Mouse (Mus musculus) kidney, postnatal 0 days (tissue): ENCODE data around the gene Sulf2. TPM values are rescaled to one million over a fixed set of nuclear protein-coding genes. Genes with fewer than 3 reads are reported as not detected.

ENCODE experiments used
- ATAC-seq: fragments of 200-750 bp; cut with Nextera tagmentation; replicated peaks from 2 replicates; pipeline ENCODE4 v1.8.0; 2017; ENCODE audit warnings: low read depth, moderate number of reproducible peaks, moderate TSS enrichment, moderate library complexity; ENCODE audit not compliant: low FRiP score
- DNase-seq: peaks from one replicate; pipeline ENCODE4 v3.0.0-alpha.2; 2016; ENCODE audit warnings: low spot score
- H3K27ac ChIP-seq: fragments of 300-500 bp; sonication (generic); 2 replicates; pipeline ENCODE4 v1.5.1; 2014; ENCODE audit warnings: mild to moderate bottlenecking
- H3K27me3 ChIP-seq: fragments of 300-500 bp; sonication (generic); 2 replicates; pipeline ENCODE4 v1.6.1; 2014; ENCODE audit warnings: low read length, mixed read lengths; ENCODE audit not compliant: insufficient read depth
- H3K36me3 ChIP-seq: fragments of 300-500 bp; sonication (generic); 2 replicates; pipeline ENCODE4 v1.6.1; 2014; ENCODE audit warnings: low read length, mixed read lengths; ENCODE audit not compliant: insufficient read depth
- H3K4me1 ChIP-seq: fragments of 300-500 bp; sonication (generic); replicated peaks from 2 replicates; pipeline ENCODE4 v1.6.1; 2014; ENCODE audit warnings: antibody characterized with exemption, low read length, mixed read lengths; ENCODE audit not compliant: insufficient read depth
- H3K4me2 ChIP-seq: fragments of 300-500 bp; sonication (generic); 2 replicates; pipeline ENCODE4 v1.6.1; 2014; ENCODE audit warnings: mild to moderate bottlenecking, low read length, moderate library complexity, mixed read lengths
- H3K4me3 ChIP-seq: fragments of 300-500 bp; sonication (generic); replicated peaks from 2 replicates; pipeline ENCODE4 v1.5.1; 2014; ENCODE audit warnings: low read depth, low read length
- H3K9ac ChIP-seq: fragments of 300-500 bp; sonication (generic); 2 replicates; pipeline ENCODE4 v1.6.1; 2014; ENCODE audit warnings: low read depth, low read length
- H3K9me3 ChIP-seq: fragments of 300-500 bp; sonication (generic); replicated peaks from 2 replicates; pipeline ENCODE4 v1.6.1; 2016; ENCODE audit warnings: low read length, inconsistent platforms, mixed read lengths
- CTCF ChIP-seq: IDR thresholded peaks from 2 replicates; pipeline ENCODE4 v1.5.1; 2016; ENCODE audit warnings: antibody characterized with exemption, low read depth, mild to moderate bottlenecking, moderate library complexity
- WGBS: fragments of 180-500 bp; shearing (Covaris S2); extraction: QIAGEN DNeasy Blood & Tissue Kit; methylation state at CpG from one replicate; pipeline ENCODE4 v1.1.7; 2014; 5-methylcytosine and 5-hydroxymethylcytosine counted together
- polyA plus RNA-seq: library from polyadenylated mRNA; unstranded; fragments of >200 nt; fragmentation: Nextera tagmentation; extraction: Ambion mirVana; gene quantifications from 2 replicates; pipeline ENCODE4 v1.2.1, GENCODE M21; 2015

Gene Sulf2
- polyA plus RNA-seq, 1 experiment from 2014 or later = 45.1 TPM

GRCm38 (mm10) chr2:166152734-166153398 is 2.6 kb downstream of the Sulf2 start:
- Histone ChIP-seq H3K27me3 (no peaks in the 10 kb centered on the region), H3K4me2 (peak overlapping the region; percentile 97), H3K9ac (0 out of 2 replicates have a peak overlapping the region, but pooled peaks have one; percentile 85), H3K4me3 (no peak overlapping the region), H3K4me1 (peaks cover 27% of the 10 kb centered on the region), H3K9me3 (no peaks in the 10 kb centered on the region), H3K36me3 (no peaks in the 10 kb centered on the region), H3K27ac (no peak overlapping the region)
- WGBS = 48% methylated on average over 11 of the region's 11 CpGs
- TF ChIP-seq CTCF = no peak
- no peak for DNase-seq
- ATAC-seq = no peak

- no peaks in the 10 kb centered on the region for H3K36me3 ChIP-seq
- peak; percentile 43; the same call in 1 of the 2 replicates for TF ChIP-seq CTCF
- DNase-seq (peak; percentile 66), ATAC-seq (no peak)
- no peak overlapping the region for H3K4me2 ChIP-seq
- peaks cover 28% of the 10 kb centered on the region for H3K4me1 ChIP-seq
- H3K4me3 ChIP-seq = no peak overlapping the region
- H3K27ac ChIP-seq = no peak overlapping the region
- no peak overlapping the region for H3K9ac ChIP-seq
- 58% methylated on average over 19 of the region's 19 CpGs for WGBS
- H3K27me3 ChIP-seq = no peaks in the 10 kb centered on the region
- no peaks in the 10 kb centered on the region for H3K9me3 ChIP-seq
Measured at GRCm38 (mm10) chr2:166151510-166152473, 3.7 kb downstream of the Sulf2 start.

- Histone ChIP-seq H3K9ac (no peak overlapping the region), H3K4me1 (peaks cover 35% of the 10 kb centered on the region), H3K36me3 (no peaks in the 10 kb centered on the region), H3K9me3 (no peaks in the 10 kb centered on the region), H3K27ac (no peak overlapping the region), H3K27me3 (no peaks in the 10 kb centered on the region), H3K4me3 (no peak overlapping the region), H3K4me2 (no peak overlapping the region)
- no peak for ATAC-seq
- no peak for DNase-seq
- no peak for TF ChIP-seq CTCF
- 80% methylated on average over 5 of the region's 5 CpGs for WGBS
Measured at GRCm38 (mm10) chr2:166150584-166150983, 4.9 kb downstream of the Sulf2 start.

GRCm38 (mm10) chr2:166149482-166149881 is 6.0 kb downstream of the Sulf2 start:
- H3K4me3 ChIP-seq = no peak overlapping the region
- no peak overlapping the region for H3K4me2 ChIP-seq
- H3K36me3 ChIP-seq = no peaks in the 10 kb centered on the region
- H3K9me3 ChIP-seq = no peaks in the 10 kb centered on the region
- no peak overlapping the region for H3K27ac ChIP-seq
- DNase-seq (no peak), ATAC-seq (no peak)
- no peak overlapping the region for H3K9ac ChIP-seq
- no peaks in the 10 kb centered on the region for H3K27me3 ChIP-seq
- no peak for TF ChIP-seq CTCF
- peaks cover 45% of the 10 kb centered on the region for H3K4me1 ChIP-seq
- WGBS = 78% methylated on average over 8 of the region's 8 CpGs

GRCm38 (mm10) chr2:166148672-166149332 is 6.7 kb downstream of the Sulf2 start:
- peaks cover 51% of the 10 kb centered on the region for H3K4me1 ChIP-seq
- no peaks in the 10 kb centered on the region for H3K27me3 ChIP-seq
- 26% methylated on average over 13 of the region's 13 CpGs for WGBS
- TF ChIP-seq CTCF = no peak
- DNase-seq (peak; percentile 45), ATAC-seq (no peak)
- no peaks in the 10 kb centered on the region for H3K9me3 ChIP-seq
- no peak overlapping the region for H3K4me3 ChIP-seq
- H3K27ac ChIP-seq = no peak overlapping the region
- H3K36me3 ChIP-seq = no peaks in the 10 kb centered on the region
- no peak overlapping the region for H3K9ac ChIP-seq
- H3K4me2 ChIP-seq = no peak overlapping the region

- no peak overlapping the region for H3K4me3 ChIP-seq
- no peaks in the 10 kb centered on the region for H3K27me3 ChIP-seq
- H3K9ac ChIP-seq = no peak overlapping the region
- H3K4me2 ChIP-seq = no peak overlapping the region
- H3K36me3 ChIP-seq = no peaks in the 10 kb centered on the region
- no peaks in the 10 kb centered on the region for H3K9me3 ChIP-seq
- TF ChIP-seq CTCF = no peak
- WGBS = 80% methylated on average over 10 of the region's 10 CpGs
- H3K27ac ChIP-seq = no peak overlapping the region
- no peak for ATAC-seq
- DNase-seq = no peak
- peaks cover 48% of the 10 kb centered on the region for H3K4me1 ChIP-seq
Measured at GRCm38 (mm10) chr2:166147930-166148651, 7.4 kb downstream of the Sulf2 start.
